ENCODE assay signal across 21 mouse cellular contexts in the genomic region with DNA sequence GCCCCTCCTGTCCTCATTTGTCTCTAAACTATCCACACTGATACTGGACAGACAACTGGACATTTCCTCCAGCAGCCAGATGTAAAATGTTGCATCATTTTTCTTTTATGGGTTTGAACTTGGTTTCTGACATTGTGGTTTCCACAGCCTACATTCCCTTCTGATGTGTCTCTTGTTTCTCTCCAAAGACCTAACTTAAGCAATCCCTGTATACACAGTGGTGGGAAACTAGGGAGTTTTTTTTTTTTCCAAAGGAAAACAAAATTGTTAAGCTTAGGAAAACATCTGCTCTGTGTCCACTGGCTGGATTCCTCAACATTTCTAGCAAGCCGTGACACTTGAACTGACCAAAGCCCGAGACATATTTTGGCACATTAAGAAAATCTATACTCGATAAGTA. TPM values are rescaled to one million over a fixed set of nuclear protein-coding genes. Genes with fewer than 3 reads are reported as not detected.
DNase-seq lines count a peak whose midpoint lies in the region; ATAC-seq and TF ChIP-seq lines count a peak whose summit lies in the region.
"Had no signal": no experiment of that assay in that cellular context is flagged by ENCODE, and none has a peak within 500 bp of the region (broad histone marks: within the 10 kb centered on the region; RNA-seq: fewer than 3 reads in every experiment).

No protein-coding gene starts in this region.

- H3K27me3 ChIP-seq in heart, adult 2 months (ENCODE audit: control insufficient read depth, insufficient read depth, low read length) = no peaks in the 10 kb centered on the region
- no peaks in the 10 kb centered on the region for H3K27me3 ChIP-seq in lung, postnatal 0 days (replicated peaks; ENCODE audit: insufficient read depth, low read length)
- no peaks in the 10 kb centered on the region for H3K27me3 ChIP-seq in kidney, embryonic 15.5 days
- H3K27me3 ChIP-seq in stomach, postnatal 0 days (ENCODE audit: control insufficient read depth, insufficient read depth, low read length) = no peaks in the 10 kb centered on the region
- H3K27me3 ChIP-seq: hindbrain, embryonic 15.5 days; limb, embryonic 15.5 days; midbrain, embryonic 15.5 days had no signal

- no peaks in the 10 kb centered on the region for H3K4me1 ChIP-seq in heart, adult 2 months (ENCODE audit: control insufficient read depth, insufficient read depth, low read length)
- H3K4me1 ChIP-seq in lung, postnatal 0 days (ENCODE audit: insufficient read depth, low read depth, low read length) = no peaks in the 10 kb centered on the region
- no peaks in the 10 kb centered on the region for H3K4me1 ChIP-seq in kidney, embryonic 15.5 days
- no peaks in the 10 kb centered on the region for H3K4me1 ChIP-seq in stomach, postnatal 0 days (replicated peaks; ENCODE audit: control insufficient read depth, insufficient read depth)
- H3K4me1 ChIP-seq: hindbrain, embryonic 15.5 days; limb, embryonic 15.5 days; midbrain, embryonic 15.5 days had no signal

- peak; percentile 92 for ATAC-seq in lung, postnatal 0 days
- ATAC-seq in kidney, embryonic 15.5 days (replicated peaks; ENCODE audit: low FRiP score) = no peak; the same call in 1 of the 2 replicates
- peak; percentile 42; the same call in 1 of the 2 replicates for ATAC-seq in stomach, postnatal 0 days (ENCODE audit: low FRiP score, low TSS enrichment)
- ATAC-seq: CD4-positive, CD25-positive, alpha-beta regulatory T cell, adult 4 months; intestine, postnatal 0 days; midbrain, embryonic 15.5 days had no signal

- TF ChIP-seq POLR2A in heart, adult 2 months (IDR thresholded peaks at IDR 0.05; ENCODE audit: insufficient read depth, low read depth, low read length) = no peak

- no peaks in the 10 kb centered on the region for H3K36me3 ChIP-seq in heart, adult 2 months (ENCODE audit: control insufficient read depth, insufficient read depth, low read length)
- H3K36me3 ChIP-seq in lung, postnatal 0 days (ENCODE audit: insufficient read depth, low read length) = no peaks in the 10 kb centered on the region
- no peaks in the 10 kb centered on the region for H3K36me3 ChIP-seq in kidney, embryonic 15.5 days
- no peaks in the 10 kb centered on the region for H3K36me3 ChIP-seq in stomach, postnatal 0 days (ENCODE audit: control insufficient read depth, insufficient read depth, low read length)
- H3K36me3 ChIP-seq: hindbrain, embryonic 15.5 days; limb, embryonic 15.5 days; midbrain, embryonic 15.5 days had no signal

- H3K9me3 ChIP-seq in lung, postnatal 0 days (ENCODE audit: low read length) = no peaks in the 10 kb centered on the region
- H3K9me3 ChIP-seq in kidney, embryonic 15.5 days (replicated peaks) = no peaks in the 10 kb centered on the region; the same call in 1 of the 2 replicates
- no peaks in the 10 kb centered on the region for H3K9me3 ChIP-seq in stomach, postnatal 0 days (ENCODE audit: control insufficient read depth, low read length)
- H3K9me3 ChIP-seq: hindbrain, embryonic 15.5 days; limb, embryonic 15.5 days; midbrain, embryonic 15.5 days had no signal

- no peak for TF ChIP-seq CTCF in heart, adult 2 months (IDR thresholded peaks at IDR 0.05)
- TF ChIP-seq CTCF in lung, postnatal 0 days (IDR thresholded peaks at IDR 0.05) = no peak
- TF ChIP-seq CTCF in stomach, postnatal 0 days (IDR thresholded peaks at IDR 0.05; ENCODE audit: low read depth) = no peak

- DNase-seq in heart, adult 9 months (ENCODE audit: low spot score in 2 of 2) = peak; percentile 7 to 22
- no peak for DNase-seq in heart, adult 2 months
- DNase-seq in lung, postnatal 0 days (ENCODE audit: low spot score) = peak; percentile 91
- no peak for DNase-seq in lung, adult 18-20 months
- DNase-seq in stomach, postnatal 0 days (ENCODE audit: low spot score) = no peak
- no peak for DNase-seq in retina, postnatal 1 day
- no peak for DNase-seq in urinary bladder, postnatal 4 days (ENCODE audit: low spot score in 2 of 2)
- DNase-seq: adrenal gland, postnatal 36 days; cerebellum, adult 9-11 months; gastrocnemius, postnatal 25 days; thymus, adult 2 months had no signal

- intact Hi-C loops in heart, adult 2 months (cut with DNase I) = no loop called here

- H3K27ac ChIP-seq in heart, adult 2 months = no peak overlapping the region; the same call in 1 of the 2 replicates
- peak overlapping the region; percentile 40 for H3K27ac ChIP-seq in lung, postnatal 0 days (ENCODE audit: low read length)
- peak overlapping the region; percentile 33; the same call in 1 of the 2 replicates for H3K27ac ChIP-seq in kidney, embryonic 15.5 days
- H3K27ac ChIP-seq in stomach, postnatal 0 days (replicated peaks) = no peak overlapping the region
- H3K27ac ChIP-seq: hindbrain, embryonic 15.5 days; limb, embryonic 15.5 days; midbrain, embryonic 15.5 days had no signal

- H3K4me2 ChIP-seq in lung, postnatal 0 days (replicated peaks; ENCODE audit: low read depth, low read length) = no peak overlapping the region
- H3K4me2 ChIP-seq in kidney, embryonic 15.5 days = no peak overlapping the region
- H3K4me2 ChIP-seq in stomach, postnatal 0 days (replicated peaks; ENCODE audit: low read depth) = no peak overlapping the region
- H3K4me2 ChIP-seq: hindbrain, embryonic 15.5 days; limb, embryonic 15.5 days; midbrain, embryonic 15.5 days had no signal

- TF ChIP-seq EP300 in heart, adult 2 months (IDR thresholded peaks at IDR 0.05; ENCODE audit: insufficient read depth, low read depth, low read length) = no peak
- peak; percentile 75 for TF ChIP-seq EP300 in lung, postnatal 0 days (IDR thresholded peaks at IDR 0.05)
- TF ChIP-seq EP300 in stomach, postnatal 0 days (optimal IDR thresholded peaks at IDR 0.05) = no peak

- H3K4me3 ChIP-seq in heart, adult 2 months = no peak overlapping the region
- H3K4me3 ChIP-seq in lung, postnatal 0 days (ENCODE audit: low read depth, low read length) = no peak overlapping the region
- H3K4me3 ChIP-seq in kidney, embryonic 15.5 days (replicated peaks) = no peak overlapping the region
- H3K4me3 ChIP-seq in stomach, postnatal 0 days (ENCODE audit: low read depth, low read length) = no peak overlapping the region
- H3K4me3 ChIP-seq: erythroblast, embryonic 14.5 days; hindbrain, embryonic 15.5 days; limb, embryonic 15.5 days; midbrain, embryonic 15.5 days had no signal

- 34% methylated on average over 3 of the region's 3 CpGs for WGBS in heart, adult 2 months
- WGBS in lung, postnatal 0 days = 65% methylated on average over 3 of the region's 3 CpGs
- 64% methylated on average over 3 of the region's 3 CpGs for WGBS in kidney, embryonic 15.5 days
- 47% methylated on average over 3 of the region's 3 CpGs for WGBS in stomach, postnatal 0 days

- H3K79me2 ChIP-seq in heart, adult 2 months (replicated peaks; ENCODE audit: control insufficient read depth, insufficient read depth, low read length) = no peaks in the 10 kb centered on the region

- no peak overlapping the region for H3K9ac ChIP-seq in heart, adult 2 months (ENCODE audit: low read depth, low read length)
- no peak overlapping the region for H3K9ac ChIP-seq in lung, postnatal 0 days (replicated peaks; ENCODE audit: low read depth)
- no peak overlapping the region for H3K9ac ChIP-seq in kidney, embryonic 15.5 days
- H3K9ac ChIP-seq in stomach, postnatal 0 days (ENCODE audit: low read length) = no peak overlapping the region
- H3K9ac ChIP-seq: hindbrain, embryonic 15.5 days; limb, embryonic 15.5 days; midbrain, embryonic 15.5 days had no signal

RNA-seq across cellular contexts. Expression of a gene that starts 10.4 kb away (rescaled TPM):
- total RNA-seq in heart, adult 2 months (2021) = not detected
- not detected in 2 replicates for polyA plus RNA-seq in heart, adult 2 months (2012; rRNA removed)
- 0.15 TPM in 1 of 2 replicates, not detected in the other for polyA plus RNA-seq in lung, postnatal 0 days (2015; fragmentation: Nextera tagmentation; extraction: Ambion mirVana)
- polyA plus RNA-seq in kidney, embryonic 15.5 days (2015; fragmentation: Nextera tagmentation; extraction: Ambion mirVana) = not detected in 2 replicates
- polyA plus RNA-seq in stomach, postnatal 0 days (2015; fragmentation: Nextera tagmentation; extraction: Ambion mirVana) = not detected in 2 replicates
- total RNA-seq: adrenal gland, postnatal 36 days; gastrocnemius, postnatal 25 days; MEL had no signal
- polyA plus RNA-seq: erythroblast, embryonic 14.5 days; heart, embryonic 16.5 days; hindbrain, embryonic 15.5 days; intestine, postnatal 0 days; limb, embryonic 15.5 days; midbrain, embryonic 15.5 days; neural tube, embryonic 11.5 days had no signal

Comparison
In these comparisons a context has a peak if more than half of its experiments do, and no peak if none do; other contexts are left out.
1. DNase-seq: peak in heart, adult 9 months (2 of 2) and lung, postnatal 0 days (single experiment); none in heart, adult 2 months (0 of 2), lung, adult 18-20 months (0 of 2), stomach, postnatal 0 days (single experiment), retina, postnatal 1 day (single experiment) and urinary bladder, postnatal 4 days (0 of 2).
2. H3K27ac ChIP-seq: peak in lung, postnatal 0 days (single experiment) and kidney, embryonic 15.5 days (single experiment); none in heart, adult 2 months (single experiment) and stomach, postnatal 0 days (single experiment).